Mouse (Mus musculus) neural tube, embryonic 15.5 days (tissue): ENCODE data around the gene 2610301B20Rik. TPM values are rescaled to one million over a fixed set of nuclear protein-coding genes. Genes with fewer than 3 reads are reported as not detected.
"Not testable (repeated sequence)": the region's sequence is repeated elsewhere in the genome, so short reads cannot be mapped to it uniquely, and the experiment has no call there.

Experiments used
- ATAC-seq: fragments of 200-750 bp; cut with Nextera tagmentation; 2 replicates; pipeline ENCODE4 v1.8.0; 2017; ENCODE audit warnings: mild to moderate bottlenecking, moderate TSS enrichment, moderate library complexity; ENCODE audit not compliant: low FRiP score
- H3K27ac ChIP-seq: fragments of 300-500 bp; sonication (generic); replicated peaks from 2 replicates; pipeline ENCODE4 v1.5.1; 2015; ENCODE audit warnings: mild to moderate bottlenecking, inconsistent platforms
- H3K27me3 ChIP-seq: fragments of 300-500 bp; sonication (generic); replicated peaks from 2 replicates; pipeline ENCODE4 v1.6.1; 2015; ENCODE audit warnings: inconsistent platforms
- H3K36me3 ChIP-seq: fragments of 300-500 bp; sonication (generic); 2 replicates; pipeline ENCODE4 v1.6.1; 2015; ENCODE audit warnings: inconsistent platforms
- H3K4me1 ChIP-seq: fragments of 300-500 bp; sonication (generic); 2 replicates; pipeline ENCODE4 v1.6.1; 2015; ENCODE audit warnings: inconsistent platforms
- H3K4me2 ChIP-seq: fragments of 300-500 bp; sonication (generic); 2 replicates; pipeline ENCODE4 v1.6.1; 2015; ENCODE audit warnings: inconsistent platforms, mild to moderate bottlenecking, moderate library complexity
- H3K4me3 ChIP-seq: fragments of 300-500 bp; sonication (generic); replicated peaks from 2 replicates; pipeline ENCODE4 v1.5.1; 2015; ENCODE audit warnings: mild to moderate bottlenecking, inconsistent platforms
- H3K9ac ChIP-seq: fragments of 300-500 bp; sonication (generic); replicated peaks from 2 replicates; pipeline ENCODE4 v1.6.1; 2015; ENCODE audit warnings: mild to moderate bottlenecking, inconsistent platforms
- H3K9me3 ChIP-seq: fragments of 300-500 bp; sonication (generic); replicated peaks from 2 replicates; pipeline ENCODE4 v1.6.1; 2016; ENCODE audit warnings: inconsistent platforms
- WGBS: fragments of 180-500 bp; shearing (Covaris S2); methylation state at CpG from one replicate; pipeline ENCODE4 v1.1.7; 2015; ENCODE audit warnings: mixed read lengths; 5-methylcytosine and 5-hydroxymethylcytosine counted together
- polyA plus RNA-seq: library from polyadenylated mRNA; unstranded; fragments of >200 nt; fragmentation: Nextera tagmentation; extraction: Ambion mirVana; gene quantifications from 2 replicates; pipeline ENCODE4 v1.2.1, GENCODE M21; 2015

Gene 2610301B20Rik
- polyA plus RNA-seq, 1 experiment from 2014 or later: 36.3 TPM

DNA sequence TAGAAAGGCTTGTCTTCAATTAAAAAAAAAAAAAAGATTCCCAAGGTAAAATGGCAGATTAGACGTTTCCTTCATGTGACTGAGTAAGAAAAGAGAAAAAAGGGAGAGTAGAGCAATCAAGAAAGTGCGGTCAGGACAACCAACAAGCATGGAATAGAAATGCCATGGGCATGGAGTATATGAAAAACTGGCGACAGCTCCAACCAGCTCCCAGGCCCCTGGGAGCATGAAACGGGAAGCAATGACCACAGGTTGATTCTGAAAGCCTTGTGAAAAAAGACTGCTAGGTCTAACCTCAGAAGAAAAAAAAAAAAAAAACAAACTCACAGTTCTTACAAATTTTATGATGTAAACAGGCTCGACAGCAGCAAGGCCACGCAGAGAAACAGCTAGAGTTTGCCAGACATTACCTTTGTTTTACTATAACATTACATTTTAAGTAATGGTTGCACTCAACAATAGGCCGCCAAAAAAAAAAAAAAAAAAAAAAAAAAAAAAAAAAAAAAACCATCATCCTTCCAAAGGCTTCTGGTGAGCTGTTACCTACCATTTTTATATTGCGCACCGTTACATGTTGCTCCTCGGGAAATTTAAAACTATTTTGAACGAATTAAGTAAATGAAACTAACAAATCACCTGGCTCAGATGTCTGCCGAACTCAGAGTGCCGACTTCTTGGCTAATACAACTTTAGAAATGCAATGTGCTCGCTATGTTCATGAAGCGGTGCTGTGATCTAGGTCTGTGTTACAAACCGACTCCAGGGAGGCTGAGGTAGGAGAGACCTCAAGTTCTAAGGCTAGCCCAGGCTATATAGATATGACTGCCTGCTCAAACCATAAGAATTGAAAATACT lies 1.4 kb upstream of the 2610301B20Rik start:
- Histone ChIP-seq H3K27me3 (no peaks in the 10 kb centered on the region), H3K27ac (peak overlapping the region; percentile 100), H3K36me3 (no peaks in the 10 kb centered on the region), H3K9ac (peak overlapping the region; percentile 32), H3K9me3 (no peaks in the 10 kb centered on the region), H3K4me2 (peak overlapping the region; percentile 74), H3K4me3 (peak overlapping the region; percentile 94), H3K4me1 (peaks cover 11% of the 10 kb centered on the region)
- ATAC-seq: no peak
- 29% methylated on average over 16 of the region's 16 CpGs for WGBS

DNA sequence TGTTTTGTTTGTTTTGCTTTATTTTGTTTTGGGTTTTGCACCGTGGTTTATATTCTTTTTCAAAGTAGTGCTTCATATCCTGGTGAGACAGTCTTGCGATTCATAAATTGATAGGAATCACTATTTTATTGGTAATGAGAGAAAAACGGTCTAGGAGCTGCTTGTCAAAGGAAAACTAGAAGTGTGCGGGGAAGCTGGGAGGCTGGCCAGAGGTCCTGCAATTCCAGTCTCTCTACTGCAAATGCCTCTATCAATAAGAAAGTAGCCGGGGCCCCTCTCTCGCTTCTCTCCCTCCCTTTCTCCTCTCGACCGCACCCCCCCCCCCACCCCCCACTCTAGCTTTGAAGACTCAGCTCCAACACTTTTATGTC lies 764 bp upstream of the 2610301B20Rik start:
- H3K27ac ChIP-seq: peak overlapping the region; percentile 100
- peak; percentile 53 for ATAC-seq
- H3K4me3 ChIP-seq: peak overlapping the region; percentile 94
- WGBS: 2% methylated on average over 7 of the region's 8 CpGs
- peak overlapping the region; percentile 32 for H3K9ac ChIP-seq
- peaks cover 11% of the 10 kb centered on the region for H3K4me1 ChIP-seq
- no peaks in the 10 kb centered on the region for H3K9me3 ChIP-seq
- H3K36me3 ChIP-seq: no peaks in the 10 kb centered on the region
- no peaks in the 10 kb centered on the region for H3K27me3 ChIP-seq
- H3K4me2 ChIP-seq: peak overlapping the region; percentile 74

DNA sequence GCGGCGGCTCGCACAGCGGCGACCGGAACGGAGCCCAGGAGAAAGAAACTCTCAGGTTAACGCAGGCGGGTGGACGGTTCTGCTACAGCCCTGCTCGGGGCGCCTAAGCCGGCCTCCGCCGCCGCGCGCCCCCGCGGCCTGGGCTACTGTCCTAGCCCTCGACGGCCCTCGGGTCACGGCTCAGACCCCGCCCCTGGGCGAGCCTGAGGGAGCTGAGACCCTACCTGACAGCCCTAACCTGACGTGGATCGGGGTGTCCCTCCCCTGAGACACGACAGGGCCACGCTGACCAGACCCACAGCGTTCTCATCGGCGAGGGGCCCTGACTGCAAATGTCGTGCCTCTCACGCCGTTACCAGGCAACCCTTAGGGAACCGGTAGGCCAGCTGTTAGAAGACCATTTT lies 422 bp downstream of the 2610301B20Rik start:
- Histone ChIP-seq H3K27me3 (no peaks in the 10 kb centered on the region), H3K4me1 (peaks cover 11% of the 10 kb centered on the region), H3K4me3 (peak overlapping the region; percentile 94), H3K4me2 (peak overlapping the region; percentile 74), H3K9ac (peak overlapping the region; percentile 99), H3K36me3 (no peaks in the 10 kb centered on the region), H3K27ac (peak overlapping the region; percentile 100), H3K9me3 (no peaks in the 10 kb centered on the region)
- WGBS: under 1% methylated on average over 37 of the region's 37 CpGs
- ATAC-seq: peak; percentile 75

DNA sequence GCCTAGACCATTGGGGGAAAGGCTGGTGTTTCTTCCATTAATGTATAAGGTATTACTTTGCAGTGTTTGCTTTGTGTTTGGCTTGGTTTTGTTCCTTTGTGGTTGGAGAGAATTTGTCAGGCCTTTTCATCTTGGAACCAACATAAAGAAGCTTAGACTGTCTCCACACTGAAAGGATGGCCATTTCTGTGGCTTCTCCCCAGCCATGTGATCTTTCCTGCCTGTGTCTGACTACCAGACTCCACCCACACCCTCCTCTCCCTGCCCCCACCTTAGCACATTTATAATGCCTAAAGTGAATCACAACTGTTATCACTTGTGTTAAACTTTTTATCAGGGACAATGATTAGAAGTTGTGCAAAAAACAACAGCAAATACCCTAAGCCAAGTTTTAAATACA lies 1.1 kb downstream of the 2610301B20Rik start:
- Histone ChIP-seq H3K4me2 (peak overlapping the region; percentile 74), H3K4me3 (peak overlapping the region; percentile 94), H3K27me3 (no peaks in the 10 kb centered on the region), H3K9ac (peak overlapping the region; percentile 99), H3K4me1 (peaks cover 11% of the 10 kb centered on the region), H3K36me3 (no peaks in the 10 kb centered on the region), H3K27ac (peak overlapping the region; percentile 100), H3K9me3 (no peaks in the 10 kb centered on the region)
- ATAC-seq: no peak

DNA sequence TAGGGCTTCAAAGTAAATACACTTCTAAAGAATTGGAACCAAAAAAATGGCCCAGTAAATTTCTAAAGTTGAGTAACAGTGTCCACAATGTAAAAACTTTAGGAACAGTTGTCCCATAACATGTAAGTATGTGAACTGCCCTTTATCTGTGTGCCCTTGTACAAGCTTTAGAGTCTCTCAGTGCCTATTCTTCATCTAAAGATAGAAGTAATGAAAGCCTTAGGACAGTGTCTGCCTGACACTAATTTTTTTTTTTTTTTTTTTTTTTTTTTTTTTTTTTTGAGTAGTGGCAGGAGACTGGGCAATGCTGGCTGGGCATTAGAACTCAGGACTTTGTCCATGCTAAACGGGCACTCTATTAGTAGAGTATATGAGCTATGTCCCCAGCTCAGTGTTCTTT lies 2.8 kb downstream of the 2610301B20Rik start:
- no peak overlapping the region for H3K9ac ChIP-seq
- H3K4me3 ChIP-seq: no peak overlapping the region
- no peak for ATAC-seq
- no peak overlapping the region for H3K27ac ChIP-seq
- H3K9me3 ChIP-seq: no peaks in the 10 kb centered on the region
- H3K4me2 ChIP-seq: no peak overlapping the region
- WGBS: 91% methylated on average over 1 of the region's 1 CpGs
- peaks cover 11% of the 10 kb centered on the region for H3K4me1 ChIP-seq
- no peaks in the 10 kb centered on the region for H3K36me3 ChIP-seq
- no peaks in the 10 kb centered on the region for H3K27me3 ChIP-seq

DNA sequence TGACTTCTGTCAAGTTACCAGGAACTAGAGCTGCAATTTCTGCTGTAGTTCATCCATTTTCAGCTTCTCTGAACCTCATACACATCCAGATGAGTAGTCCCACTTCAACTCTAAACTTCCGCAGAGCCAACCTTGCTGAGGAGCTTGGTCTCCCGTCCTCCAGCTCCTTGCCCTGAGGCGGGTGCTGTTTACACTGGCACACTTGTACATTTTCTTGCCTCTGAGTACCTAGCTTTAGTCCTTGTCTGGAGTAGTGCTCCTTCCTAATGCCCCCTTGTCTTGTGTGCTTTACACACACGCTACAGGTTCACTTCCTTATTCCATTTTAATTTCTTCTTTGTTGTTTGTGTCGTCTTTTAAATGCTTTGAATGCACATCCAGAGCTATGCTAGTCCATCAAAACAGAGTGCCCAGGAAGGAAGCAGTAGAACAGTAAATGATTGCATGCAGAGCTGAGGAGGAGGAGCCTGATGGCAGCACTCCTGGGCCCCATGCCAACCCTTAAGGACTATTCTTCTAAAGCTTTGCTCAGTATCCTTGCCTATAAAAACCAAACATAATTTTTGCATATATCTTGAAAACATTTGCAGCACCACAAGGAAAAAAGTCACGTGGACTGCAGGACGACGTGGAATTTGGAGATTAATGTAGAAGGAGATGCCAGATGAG lies 9.6 kb downstream of the 2610301B20Rik start:
- H3K9me3 ChIP-seq: no peaks in the 10 kb centered on the region
- no peaks in the 10 kb centered on the region for H3K27me3 ChIP-seq
- 94% methylated on average over 8 of the region's 8 CpGs for WGBS
- H3K4me3 ChIP-seq: no peak overlapping the region
- no peak overlapping the region for H3K9ac ChIP-seq
- peaks cover 37% of the 10 kb centered on the region for H3K36me3 ChIP-seq
- H3K4me2 ChIP-seq: no peak overlapping the region
- ATAC-seq: no peak
- H3K27ac ChIP-seq: no peak overlapping the region
- no peaks in the 10 kb centered on the region for H3K4me1 ChIP-seq

DNA sequence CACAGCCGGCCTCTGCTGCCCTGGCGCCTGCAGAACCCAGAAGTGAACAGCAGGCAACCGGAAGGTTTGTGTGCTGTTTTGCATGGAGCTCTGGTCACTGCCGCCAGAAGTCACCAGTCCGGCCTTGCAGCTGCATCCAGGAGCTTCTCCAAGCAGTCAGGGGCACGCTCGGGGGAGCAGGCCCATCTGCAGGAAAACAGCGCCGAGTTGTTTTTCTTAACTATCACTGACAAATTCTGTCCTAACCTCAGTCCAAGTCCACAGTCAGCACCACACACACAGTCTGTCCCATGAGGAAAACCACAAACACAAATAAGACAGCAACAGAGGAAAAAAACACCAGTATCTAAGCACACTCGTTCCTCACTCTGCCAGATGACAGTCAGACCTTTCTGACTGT lies 14.5 kb downstream of the 2610301B20Rik start:
- Histone ChIP-seq H3K9ac (no peak overlapping the region), H3K4me2 (no peak overlapping the region), H3K9me3 (no peaks in the 10 kb centered on the region), H3K4me3 (no peak overlapping the region), H3K4me1 (no peaks in the 10 kb centered on the region), H3K27me3 (no peaks in the 10 kb centered on the region), H3K27ac (no peak overlapping the region), H3K36me3 (peaks cover 30% of the 10 kb centered on the region)
- WGBS: 97% methylated on average over 10 of the region's 10 CpGs
- no peak for ATAC-seq

DNA sequence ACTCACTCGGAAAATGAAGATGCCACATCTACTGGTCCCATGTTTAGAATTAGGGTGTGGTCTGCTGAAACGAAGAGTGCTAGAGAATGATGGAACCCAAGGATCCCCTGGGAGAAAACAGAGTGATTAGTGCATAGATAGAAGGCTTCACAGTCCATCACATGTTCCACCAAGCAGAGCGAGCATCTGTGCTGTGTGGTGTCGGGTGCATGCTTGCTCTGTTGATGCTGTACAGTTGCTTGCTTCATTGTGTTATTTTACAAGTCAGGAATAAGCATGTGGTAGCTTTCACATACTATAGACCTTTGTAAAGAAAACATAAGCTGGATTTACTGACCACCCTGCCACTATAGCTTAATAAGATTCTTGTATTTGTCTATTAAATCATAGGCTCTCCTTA lies 22.0 kb downstream of the 2610301B20Rik start:
- Histone ChIP-seq H3K9me3 (no peaks in the 10 kb centered on the region), H3K4me3 (no peak overlapping the region), H3K36me3 (peaks cover 23% of the 10 kb centered on the region), H3K9ac (no peak overlapping the region), H3K4me1 (no peaks in the 10 kb centered on the region), H3K27me3 (no peaks in the 10 kb centered on the region), H3K27ac (no peak overlapping the region), H3K4me2 (no peak overlapping the region)
- WGBS: 79% methylated on average over 4 of the region's 4 CpGs
- peak; percentile 41; the same call in 1 of the 2 replicates for ATAC-seq

DNA sequence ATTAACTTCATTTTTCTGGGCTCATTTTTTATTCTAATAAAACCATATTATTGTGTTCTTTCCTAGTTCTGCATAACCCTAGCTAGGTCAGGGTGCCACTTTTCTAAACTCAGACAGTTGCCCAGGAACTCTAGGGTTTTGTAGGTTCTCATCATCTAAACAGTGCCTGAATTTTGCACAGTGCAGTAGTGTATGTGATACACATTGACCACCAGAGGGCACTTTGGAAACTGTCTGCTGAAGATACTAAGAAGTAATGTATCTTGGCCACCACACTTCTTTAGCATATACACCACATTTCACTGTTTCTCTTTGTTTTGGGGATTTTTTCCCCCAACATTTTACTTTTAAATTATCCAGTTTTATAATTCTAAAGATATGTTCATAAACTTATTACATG lies 22.6 kb downstream of the 2610301B20Rik start:
- Histone ChIP-seq H3K36me3 (peaks cover 23% of the 10 kb centered on the region), H3K4me1 (no peaks in the 10 kb centered on the region), H3K4me2 (no peak overlapping the region), H3K27ac (no peak overlapping the region), H3K27me3 (no peaks in the 10 kb centered on the region), H3K4me3 (no peak overlapping the region), H3K9me3 (no peaks in the 10 kb centered on the region), H3K9ac (no peak overlapping the region)
- peak; percentile 81 for ATAC-seq

DNA sequence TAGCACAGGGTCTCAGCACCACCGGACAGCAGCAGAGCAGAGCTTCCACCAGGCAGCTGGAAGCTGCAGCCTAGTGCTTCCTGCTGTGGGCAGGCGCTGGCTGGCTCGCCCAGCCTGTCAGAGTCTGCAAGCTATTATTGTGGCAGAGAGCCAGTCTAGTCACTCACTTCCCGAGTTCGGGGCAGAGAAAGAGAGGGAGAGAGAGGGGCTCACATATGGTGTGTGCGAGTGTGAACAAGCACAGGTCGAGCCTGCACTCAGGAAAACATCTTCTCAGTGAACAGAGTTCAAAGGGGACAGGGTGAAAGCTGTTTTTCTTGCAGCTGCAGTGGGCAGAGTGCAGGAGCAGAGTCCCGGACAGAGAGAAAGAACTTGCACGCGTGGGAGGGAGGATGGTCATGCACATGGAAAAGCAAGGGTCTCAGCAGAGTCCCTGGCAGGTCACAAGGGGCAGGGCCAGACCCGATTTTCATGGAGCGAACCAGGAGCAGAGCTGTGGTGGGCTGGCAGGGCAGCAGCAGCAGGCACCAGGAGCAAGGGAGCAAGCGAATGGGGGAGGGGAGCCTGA lies 31.0 kb downstream of the 2610301B20Rik start:
- peaks cover 9% of the 10 kb centered on the region for H3K4me1 ChIP-seq
- H3K9ac ChIP-seq: no peak overlapping the region
- no peaks in the 10 kb centered on the region for H3K27me3 ChIP-seq
- H3K4me3 ChIP-seq: no peak overlapping the region
- no peak for ATAC-seq
- H3K27ac ChIP-seq: no peak overlapping the region
- no peaks in the 10 kb centered on the region for H3K9me3 ChIP-seq
- WGBS: 5% methylated on average over 13 of the region's 13 CpGs
- peak overlapping the region; percentile 19; the same call in 1 of the 2 replicates for H3K4me2 ChIP-seq
- no peaks in the 10 kb centered on the region for H3K36me3 ChIP-seq

DNA sequence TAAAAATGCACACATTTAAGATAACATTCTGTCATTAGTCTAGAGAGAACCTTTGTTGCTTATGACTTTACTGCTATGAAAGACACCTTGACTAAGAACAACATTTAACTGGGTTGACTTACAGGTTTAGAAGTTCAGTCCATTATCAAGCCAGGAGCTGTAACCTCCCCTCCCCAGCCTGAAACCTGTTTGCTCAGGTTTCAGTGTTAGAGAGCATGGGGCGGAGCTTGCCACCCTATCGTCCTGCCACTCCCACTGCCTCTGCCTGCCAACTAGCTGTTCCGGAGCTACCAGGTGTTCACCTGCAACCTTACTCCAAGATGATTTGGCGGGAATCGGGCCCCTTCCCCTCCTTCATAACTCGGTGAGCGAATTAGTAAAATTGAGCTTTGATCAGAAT lies 37.1 kb downstream of the 2610301B20Rik start:
- not testable (repeated sequence) for H3K27ac ChIP-seq, H3K4me3 ChIP-seq, H3K36me3 ChIP-seq, H3K9me3 ChIP-seq, H3K4me2 ChIP-seq, H3K9ac ChIP-seq, ATAC-seq, H3K27me3 ChIP-seq, H3K4me1 ChIP-seq
- WGBS: 54% methylated on average over 7 of the region's 7 CpGs
